Mouse (Mus musculus): Measurements from ENCODE around the gene Agk.

Gene Agk

DNA sequence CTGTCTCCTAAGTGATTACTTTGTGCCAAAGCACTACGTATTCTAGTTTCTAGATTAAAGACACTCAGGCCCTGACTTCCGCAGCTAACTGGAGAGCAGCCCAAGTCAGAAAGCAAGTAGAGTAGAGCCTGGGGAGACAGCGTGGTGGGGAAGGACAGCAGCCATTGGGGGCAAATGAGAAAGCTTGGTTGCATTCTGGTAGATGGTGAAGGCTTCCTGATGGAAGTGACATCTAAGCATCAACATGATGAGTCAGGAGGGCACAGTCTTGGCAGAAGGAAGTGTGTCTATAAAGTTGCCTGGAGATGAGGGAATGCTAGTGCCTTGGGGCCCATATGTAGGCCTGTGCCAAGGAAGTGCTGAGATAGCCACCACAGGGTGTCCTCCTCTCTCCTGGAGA, 88.6 kb downstream of the Agk start:
- no peak for DNase-seq

DNA sequence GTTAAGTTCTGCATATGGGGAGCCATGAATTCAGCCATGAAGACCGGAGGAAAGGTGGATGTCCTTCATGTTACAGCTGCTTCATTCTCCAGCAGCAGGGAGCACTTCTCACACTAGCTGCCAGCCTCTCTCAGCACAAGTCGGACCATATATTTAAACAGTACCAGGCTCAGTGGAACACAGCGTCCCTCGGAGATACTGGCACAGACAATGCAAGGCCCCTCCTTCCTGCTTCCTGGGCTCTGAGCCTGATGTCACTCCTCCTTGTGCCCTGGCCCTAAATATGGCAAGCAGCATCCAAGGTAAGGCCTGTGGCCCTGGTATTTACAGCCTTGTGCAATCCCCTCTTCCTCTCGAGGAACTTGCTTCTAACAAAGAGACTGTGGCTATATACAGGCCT, 90.8 kb downstream of the Agk start:
- DNase-seq, result no peak

DNA sequence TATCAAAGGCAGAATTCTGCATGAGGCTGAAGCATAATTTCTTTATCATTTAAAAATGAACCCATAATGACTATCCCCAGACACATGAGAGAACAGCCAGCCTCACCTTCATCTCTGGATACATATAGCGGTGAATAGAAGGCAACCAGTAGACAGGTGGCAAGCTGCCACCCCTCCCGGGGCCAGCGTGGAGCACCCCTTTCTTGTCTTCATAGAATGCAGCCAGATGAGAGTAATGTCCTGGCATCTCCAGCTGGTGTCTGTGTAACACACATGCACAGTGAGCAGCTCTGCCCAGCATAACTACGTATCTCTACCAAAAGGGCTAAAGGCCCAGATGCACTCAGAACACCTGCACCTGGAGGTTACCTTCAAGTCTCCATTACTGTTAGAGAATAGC, 93.4 kb downstream of the Agk start:
- DNase-seq, result no peak

DNA sequence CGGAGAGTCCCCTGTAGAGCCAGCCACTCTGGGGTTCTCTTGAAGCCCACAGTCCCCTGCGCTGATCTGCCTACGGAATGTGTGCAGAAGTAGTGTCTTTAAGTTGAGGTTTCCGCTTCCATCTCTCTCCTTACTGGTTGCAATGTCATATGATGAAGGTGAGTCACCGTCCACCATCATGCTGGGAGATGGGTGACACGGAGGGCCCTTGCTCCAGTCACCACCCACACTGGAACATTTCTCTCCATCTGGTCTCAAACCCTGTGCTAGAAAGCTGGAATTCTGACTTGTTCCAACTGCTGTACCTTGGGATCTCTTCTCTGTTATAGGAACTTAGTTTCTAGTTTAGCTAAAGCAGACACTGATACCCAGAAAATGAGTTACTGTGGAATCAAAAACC, 96.1 kb downstream of the Agk start:
- DNase-seq, result no peak

DNA sequence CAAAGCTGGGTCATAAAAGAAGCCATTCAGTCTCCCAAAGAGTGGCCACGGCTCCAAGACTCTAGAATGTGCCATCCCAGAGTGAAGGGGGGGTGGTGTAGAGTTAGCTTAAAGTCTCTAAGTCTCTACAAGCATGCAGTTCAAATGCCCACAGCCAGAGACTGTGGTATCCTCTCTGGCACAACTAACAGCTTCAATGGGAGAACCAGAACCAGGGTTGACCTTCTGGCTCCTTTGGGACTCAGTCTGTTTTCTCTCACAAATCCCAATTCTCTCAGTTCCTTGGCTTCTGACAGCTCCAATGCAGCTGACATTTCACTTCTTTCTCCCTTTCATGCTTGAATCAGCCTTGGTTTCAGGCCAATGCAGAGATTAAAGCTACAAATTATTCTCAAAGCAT, 98.0 kb downstream of the Agk start:
- DNase-seq, result no peak

DNA sequence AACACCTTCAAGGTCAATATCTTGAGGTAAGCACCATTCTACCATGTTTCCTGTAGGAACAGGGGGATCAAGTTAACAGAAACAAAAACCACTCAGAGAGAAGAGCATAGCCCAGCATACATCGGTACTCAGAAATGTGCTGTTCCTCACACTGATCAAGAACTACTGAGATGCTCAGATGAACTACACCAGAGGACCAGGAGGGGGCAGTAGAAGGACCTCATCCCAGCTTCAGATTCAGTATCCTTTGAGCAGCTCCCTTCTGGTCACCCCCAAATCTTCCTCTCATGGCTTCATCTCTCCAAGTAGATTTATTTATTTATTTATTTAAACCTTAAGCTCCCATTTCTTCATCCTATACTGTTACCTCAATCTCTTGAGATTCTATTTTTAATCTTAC, 98.8 kb downstream of the Agk start:
- peak; percentile 75 for DNase-seq

DNA sequence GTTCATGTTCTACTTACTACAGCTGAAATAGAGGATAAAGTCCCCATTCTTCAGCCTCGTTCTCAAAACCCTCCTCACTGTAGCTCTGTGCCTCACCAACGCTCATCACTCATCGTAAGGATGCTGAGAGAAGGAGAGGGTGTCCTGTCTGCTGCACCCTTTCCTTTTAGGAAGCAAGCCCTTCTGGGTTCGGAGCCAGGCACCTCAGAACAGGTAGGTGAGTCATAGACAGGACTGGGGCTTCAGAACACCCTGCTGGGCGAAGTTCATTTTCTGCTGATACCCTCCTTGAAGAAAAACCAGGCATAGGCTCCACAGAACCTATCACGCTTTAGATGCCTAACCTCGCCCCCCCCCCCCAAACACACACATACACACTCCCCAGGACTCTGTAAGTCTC, 102.5 kb downstream of the Agk start:
- DNase-seq, result no peak

DNA sequence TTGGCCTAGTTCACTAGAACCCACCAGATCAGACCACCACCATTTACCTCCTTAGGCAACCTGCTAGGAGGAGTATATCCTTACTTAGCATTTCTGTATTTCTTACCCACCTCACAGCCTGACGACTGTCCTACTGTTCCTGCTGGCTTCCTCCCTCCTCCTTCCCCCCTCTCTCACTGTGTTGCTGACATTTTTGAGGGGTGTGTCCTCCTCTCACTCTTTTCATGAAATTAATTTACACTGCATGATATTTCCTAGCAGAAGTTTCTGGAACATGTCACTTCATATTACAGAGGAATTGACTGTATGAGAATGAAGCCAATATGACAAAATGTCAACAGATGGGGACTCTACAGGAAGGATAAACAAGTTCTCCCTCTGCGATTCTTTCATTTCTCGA, 103.7 kb downstream of the Agk start:
- DNase-seq, result no peak

DNA sequence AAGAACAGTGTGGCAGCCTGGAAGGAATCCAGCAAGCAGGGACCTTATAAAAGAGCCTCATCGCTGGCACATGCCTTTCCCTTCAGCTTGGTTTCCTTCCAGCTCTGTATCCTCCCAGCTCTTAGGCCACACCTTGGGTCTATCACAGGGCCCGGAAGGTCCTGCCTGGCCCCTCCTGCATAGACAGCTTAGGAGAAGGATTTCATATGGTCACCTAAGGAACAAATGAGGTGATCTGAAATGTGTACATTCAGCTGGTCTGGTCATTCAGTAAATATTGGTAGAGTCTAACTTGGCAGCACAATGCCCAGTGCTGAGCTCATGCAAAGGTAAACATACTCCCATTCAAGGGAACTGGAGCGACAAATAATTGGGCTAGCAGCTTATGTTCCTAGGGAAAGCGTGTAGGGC, 104.6 kb downstream of the Agk start:
- DNase-seq, result no peak

DNA sequence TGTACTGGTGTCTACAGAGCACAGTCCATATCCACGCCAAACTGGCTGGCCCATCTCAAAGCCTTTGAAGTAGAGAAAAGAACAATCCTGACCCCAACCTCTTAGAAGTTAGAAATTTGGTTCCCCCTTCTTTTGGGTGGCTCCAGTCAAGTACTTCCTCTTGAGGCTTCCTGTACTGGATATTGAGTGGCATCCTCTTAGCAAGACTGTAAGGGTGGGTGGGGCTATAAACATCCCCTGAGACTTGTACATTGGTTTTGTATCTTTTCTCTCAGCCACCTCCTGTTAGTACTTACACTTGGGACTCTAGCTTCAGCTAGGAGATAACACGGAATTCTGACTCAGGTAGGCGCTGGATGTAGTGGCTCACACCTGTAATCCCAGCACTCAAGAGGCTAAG, 105.3 kb downstream of the Agk start:
- DNase-seq, result no peak

DNA sequence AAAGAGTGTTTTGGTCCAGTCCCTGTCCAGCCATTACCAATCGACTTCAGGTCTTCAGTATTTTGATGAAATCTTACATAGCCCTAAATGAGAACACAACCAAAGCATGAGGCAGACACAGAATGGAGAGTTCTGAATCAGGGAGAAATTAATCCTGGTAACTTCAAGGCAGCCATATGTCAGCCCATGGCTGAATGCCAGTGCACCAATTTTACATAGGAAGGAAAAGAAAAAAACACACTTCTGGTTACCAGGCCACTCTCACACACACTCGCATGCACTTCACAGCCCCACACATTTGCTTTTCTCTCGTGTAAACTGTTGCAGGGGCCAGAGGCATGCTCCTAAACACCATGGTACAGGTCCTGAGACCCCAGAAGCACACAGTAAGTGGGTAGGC, 105.9 kb downstream of the Agk start:
- no peak for DNase-seq

DNA sequence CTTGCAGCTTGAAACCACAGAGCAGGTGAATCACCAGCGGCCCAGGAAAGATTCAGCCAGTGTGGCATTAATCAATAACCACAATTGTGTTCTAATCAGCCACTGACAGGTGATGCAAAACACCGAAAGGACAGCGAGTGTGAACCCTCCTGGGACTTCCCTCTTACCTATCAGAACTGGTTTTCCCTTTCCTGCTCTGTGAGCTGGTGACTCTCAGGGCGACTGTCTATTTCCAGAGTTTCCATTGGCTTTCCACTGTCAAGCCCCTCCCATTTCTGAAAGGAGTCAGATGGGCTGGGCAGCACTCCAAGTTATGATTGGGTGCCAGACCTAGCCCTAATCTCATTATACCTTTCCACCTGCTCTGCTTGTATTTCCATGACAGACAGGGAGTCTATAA, 106.4 kb downstream of the Agk start:
- DNase-seq, result no peak

DNA sequence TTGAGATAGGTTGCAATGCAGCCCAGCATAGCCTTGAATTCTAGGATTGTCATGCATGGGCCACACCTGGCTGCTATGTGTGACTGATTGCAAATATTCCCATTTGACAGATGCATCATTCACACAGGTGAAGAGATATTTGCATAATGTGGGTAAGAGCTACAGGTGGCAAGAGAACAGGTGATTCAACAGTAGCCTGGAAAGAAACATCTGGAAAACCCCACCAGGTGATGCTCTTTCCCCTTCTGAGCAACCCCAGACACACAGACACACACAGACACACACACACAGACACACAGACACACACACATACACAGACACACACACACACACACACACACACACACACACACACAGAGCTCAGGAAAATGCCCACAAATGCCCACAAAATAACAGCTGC, 106.8 kb downstream of the Agk start:
- no peak for DNase-seq

DNA sequence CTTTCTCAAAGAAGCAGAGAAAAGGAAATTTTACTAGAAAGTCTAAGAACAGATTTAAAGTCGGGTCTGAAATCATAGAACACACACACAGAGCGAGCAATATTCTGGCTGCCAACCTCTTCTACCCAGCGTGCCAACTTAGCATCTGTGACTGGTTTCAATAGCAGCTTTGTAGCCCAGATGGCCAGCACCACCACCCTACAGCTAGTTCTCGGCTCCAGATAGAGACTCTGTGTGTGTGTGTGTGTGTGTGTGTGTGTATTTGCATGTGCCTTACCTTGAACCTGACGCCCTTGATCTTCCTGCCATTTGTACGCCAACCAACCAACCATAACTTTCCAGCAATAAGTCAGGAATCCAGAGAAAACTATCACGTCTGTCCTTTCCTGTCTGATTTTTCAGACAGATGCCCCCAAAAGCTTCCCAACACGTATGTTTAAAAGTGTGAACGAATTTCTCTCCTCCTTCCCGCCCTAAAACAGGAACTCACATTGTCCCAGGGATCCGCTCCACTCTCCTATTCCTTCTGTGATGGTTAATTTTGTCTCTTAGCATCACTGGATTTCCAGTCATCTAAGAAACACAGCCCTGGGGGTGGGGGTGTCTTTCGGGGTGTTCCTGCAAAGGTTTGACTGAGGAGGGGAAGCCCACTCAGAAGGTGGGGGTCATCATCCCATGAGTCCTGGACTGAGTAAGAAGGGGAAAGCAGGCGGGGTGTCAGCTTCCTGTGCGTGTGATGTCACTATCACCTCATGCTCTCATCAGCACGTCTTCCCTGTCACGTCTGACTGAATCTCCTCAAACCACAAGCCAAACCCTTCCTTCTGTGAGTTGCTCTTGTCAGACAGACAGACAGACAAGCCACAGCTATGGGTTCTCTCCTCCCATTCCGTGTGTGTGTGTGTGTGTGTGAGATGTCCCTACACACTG, 107.6 kb downstream of the Agk start:
- DNase-seq, result no peak

DNA sequence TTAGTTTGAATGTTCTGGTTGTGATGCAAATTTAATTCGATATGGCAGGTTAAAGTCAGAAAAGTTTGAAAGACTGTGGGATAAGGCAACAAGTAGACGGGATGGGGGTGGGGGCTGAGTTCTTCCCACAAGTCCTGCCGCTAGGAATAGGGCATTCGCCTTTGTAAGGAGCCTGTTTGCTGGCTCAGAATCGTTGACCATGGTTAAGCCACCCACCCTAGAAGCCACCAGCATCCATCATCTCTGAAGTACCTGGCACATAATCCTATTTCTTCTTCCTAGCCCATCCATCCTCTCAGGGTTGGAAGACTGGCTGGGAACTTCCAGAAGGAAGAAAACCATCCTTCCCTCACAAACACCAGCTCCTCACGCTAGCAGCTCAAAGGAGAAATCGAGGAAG, 109.7 kb downstream of the Agk start:
- DNase-seq, result peak; percentile 17

DNA sequence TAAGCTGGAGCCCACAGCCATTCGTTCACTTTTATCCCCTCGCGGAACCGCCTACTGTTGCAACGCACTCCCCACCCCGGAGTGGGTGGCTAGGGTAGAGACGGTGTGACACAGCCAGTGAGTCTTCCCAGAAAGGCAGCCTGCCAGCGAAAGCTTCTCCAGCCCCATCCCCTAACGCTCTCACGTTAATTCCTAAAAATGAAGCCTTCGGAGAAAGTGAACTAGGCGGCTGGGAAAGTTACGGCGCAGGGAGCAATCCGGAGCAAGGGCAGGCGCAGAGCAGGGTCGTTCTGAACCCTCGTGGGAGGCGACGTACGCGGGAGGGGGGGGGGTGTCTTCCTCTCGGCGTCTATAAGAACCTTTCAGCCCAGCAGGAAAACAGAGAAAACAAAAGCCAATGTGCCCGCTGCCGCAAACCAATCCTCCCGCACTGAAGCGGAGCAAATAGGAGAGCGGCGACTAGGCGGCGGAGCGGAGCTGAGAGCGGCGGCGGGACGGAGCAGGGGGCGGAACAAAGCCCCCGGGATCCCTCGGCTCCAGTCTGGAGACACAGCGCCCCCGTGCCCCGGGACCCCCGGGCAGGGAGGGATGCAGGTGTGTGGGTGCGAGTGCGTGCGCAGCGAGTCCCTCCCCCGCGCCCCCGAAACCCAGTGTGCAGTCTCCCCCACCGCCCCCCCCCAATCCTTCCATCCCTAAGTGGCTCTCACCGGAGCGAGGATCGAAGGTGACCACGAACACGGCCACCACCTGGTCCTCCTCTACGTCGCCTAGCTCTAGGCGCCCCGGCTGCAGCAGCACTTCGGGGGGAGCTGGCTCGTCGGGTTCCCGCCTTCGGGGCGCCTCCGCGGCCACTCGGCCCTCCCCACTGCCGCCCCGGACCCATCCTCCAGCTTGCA, 110.4 kb downstream of the Agk start:
- DNase-seq, result peak; percentile 83

DNA sequence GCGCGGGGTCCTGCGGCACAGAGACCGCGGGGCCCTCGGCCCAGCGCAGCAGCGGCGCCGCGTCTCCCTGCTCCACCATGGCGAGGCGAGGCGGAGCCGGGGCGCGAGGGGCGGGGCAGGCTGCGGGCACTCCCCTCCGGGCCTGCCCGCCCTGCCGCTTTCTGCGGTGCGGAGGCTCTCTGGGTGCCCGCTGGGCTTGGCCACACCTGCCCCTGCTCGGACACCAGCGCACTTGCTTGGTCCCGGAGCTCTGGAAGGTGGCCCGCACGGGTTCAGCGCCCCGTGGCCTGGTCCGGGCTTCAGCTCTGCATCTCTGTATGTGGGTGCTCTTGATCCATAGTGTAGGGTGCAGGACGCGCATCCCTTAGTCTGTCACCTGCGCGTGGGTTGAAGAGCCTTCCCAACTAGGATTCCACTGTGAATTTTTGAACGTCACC, 111.1 kb downstream of the Agk start, which contains the start of gene E330009J07Rik:
TSS of gene E330009J07Rik (minus strand) at position 89 of the 437 bp plus-strand sequence.
- DNase-seq, result peak; percentile 94

DNA sequence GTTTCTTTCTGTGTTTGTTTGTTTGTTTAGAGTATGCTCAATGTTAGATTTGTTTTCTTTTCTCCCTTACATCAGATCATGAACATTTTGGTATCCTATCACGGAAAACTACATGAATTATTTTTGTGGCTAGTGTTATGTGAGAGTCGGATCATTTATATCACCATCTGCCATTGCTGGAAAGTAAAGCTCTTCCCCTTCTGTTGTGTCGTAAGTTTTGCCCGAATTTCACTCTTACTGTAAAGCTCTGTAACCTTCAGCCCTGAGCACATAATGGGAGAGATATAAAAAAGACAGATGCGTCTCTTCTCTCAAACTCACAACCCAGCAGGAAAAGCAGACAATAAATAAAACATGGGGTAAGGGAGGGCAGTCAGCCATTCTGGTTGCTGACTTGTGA, 114.0 kb downstream of the Agk start, which contains the start of gene Wee2:
TSS of gene Wee2 (plus strand) at position 153 of the 400 bp plus-strand sequence.
- DNase-seq, result no peak

DNA sequence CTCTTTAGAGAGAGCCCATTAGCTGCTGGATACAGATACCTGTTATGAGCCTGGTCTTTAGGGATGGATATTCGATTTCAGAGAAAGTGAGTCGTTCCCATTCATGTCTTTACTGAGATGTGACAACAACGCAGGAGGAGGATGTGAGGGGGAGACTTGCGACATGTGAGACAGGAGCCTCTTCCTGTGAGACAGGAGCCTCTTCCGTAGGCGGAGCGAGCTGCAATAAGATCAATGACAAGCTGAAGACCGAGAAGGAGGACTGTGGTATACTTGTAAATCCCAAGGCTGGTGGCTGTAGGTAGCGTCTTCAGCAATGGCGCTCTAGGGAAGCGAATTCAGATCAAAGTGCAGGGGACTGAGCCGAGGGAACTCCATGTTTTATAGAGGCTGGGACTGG, 114.8 kb downstream of the Agk start:
- DNase-seq, result peak; percentile 50

DNA sequence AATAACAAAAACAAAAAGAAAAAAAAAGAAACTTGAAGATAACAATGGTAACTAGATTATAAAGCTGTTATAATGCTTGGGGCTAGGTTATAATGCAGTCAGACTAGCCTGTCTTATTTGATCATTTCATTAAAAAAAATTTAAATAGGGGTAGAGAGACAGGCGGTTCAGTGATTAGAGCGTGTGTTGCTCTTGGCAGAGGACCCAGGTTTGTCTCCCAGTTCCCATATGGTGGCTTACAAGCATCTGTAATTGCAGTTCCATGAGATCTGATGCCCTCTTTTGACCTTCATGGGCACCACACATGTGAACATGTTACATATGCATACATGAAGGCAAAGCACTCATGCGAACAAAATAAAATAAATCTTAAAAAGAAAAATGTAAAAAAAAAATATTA, 116.3 kb downstream of the Agk start:
- DNase-seq, result no peak

DNA sequence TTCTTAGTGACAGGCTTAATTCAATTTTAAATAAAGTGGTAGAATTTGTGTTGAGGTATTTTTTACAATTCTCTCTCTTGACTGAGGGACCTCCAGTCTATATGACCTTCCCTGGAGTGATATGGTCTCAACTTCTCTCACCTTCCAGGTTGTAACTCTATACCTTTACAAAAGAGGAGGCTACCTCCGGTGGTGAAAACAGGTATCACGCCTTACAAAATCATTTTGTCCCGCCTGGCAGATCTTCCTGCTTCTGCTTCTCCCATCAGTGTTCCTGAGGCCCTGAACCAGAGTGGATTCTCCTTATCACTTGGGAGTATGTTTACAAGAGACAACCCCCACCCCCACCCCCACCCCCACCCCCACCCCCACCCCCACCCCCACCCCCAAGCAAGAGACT, 116.8 kb downstream of the Agk start:
- DNase-seq, result peak; percentile 45

DNA sequence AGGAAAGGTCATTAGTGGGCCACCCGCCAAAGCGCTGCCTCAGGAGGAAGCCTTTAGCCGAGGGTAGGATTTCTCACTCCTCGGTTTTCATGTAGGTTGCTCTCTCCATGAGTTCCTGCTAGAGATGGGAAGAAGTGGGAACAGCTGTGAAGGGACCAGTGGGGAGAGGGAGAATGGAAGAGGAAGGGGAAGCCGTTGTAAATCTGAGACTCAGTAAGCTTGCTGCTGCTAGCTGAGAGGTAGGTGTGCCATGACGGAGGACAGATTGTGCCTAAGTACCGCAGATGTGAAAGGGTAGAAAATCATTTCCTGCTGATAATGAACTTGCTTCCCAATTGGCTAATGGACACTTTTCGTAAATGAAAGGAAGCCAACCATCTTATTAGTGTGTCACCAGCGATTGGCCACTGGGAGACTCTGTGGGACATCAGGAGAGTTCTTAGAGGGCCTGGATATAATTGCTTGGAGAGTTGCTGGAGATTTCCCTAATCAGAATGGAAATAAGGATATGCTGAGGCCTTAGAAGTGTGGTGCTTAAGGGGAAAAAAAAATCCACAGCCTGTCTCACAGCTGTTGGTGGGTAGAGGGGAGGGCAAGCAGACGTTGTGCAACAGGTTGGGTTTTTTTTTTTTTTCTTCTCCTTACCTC, 118.4 kb downstream of the Agk start:
- no peak for DNase-seq
